7 mouse cellular contexts compared by ENCODE assay signal in the genomic region with DNA sequence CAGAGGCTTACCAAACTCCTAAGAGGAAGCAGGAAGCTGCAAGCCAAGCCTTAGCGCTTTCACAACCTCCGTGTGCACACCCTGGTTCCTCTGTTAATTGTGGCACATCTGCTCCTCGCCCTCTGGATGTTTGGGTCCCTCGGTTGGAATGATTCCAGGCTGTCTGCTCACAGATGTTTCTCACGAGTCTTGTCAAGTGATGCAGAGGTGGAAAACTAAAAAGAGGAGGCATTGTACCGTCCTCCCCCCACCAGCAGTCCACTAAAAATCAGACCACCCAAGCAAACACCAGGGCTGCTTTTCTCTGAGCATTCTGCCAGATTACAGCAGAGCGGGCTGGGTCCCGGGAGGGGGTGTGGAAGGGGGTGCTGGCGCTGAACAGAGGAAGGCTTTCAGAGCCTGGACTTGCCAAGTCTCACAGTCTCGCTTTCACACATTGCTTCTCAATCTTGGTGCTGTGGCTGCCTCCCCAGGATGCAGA. TPM values are rescaled to one million over a fixed set of nuclear protein-coding genes. Genes with fewer than 3 reads are reported as not detected.
DNase-seq lines count a peak whose midpoint lies in the region; ATAC-seq and TF ChIP-seq lines count a peak whose summit lies in the region.

No protein-coding gene starts in this region.

- TF ChIP-seq CTCF in heart, adult 2 months (IDR thresholded peaks at IDR 0.05) = no peak
- TF ChIP-seq CTCF in kidney, postnatal 0 days (IDR thresholded peaks at IDR 0.05; ENCODE audit: low read depth) = no peak

- peaks cover 12% of the 10 kb centered on the region for H3K4me1 ChIP-seq in midbrain, embryonic 14.5 days (ENCODE audit: control insufficient read depth, insufficient read depth, low read length)
- peaks cover 8% of the 10 kb centered on the region for H3K4me1 ChIP-seq in midbrain, embryonic 11.5 days (ENCODE audit: control insufficient read depth, insufficient read depth, low read length)
- H3K4me1 ChIP-seq in heart, adult 2 months (ENCODE audit: control insufficient read depth, insufficient read depth, low read length) = peaks cover 18% of the 10 kb centered on the region
- H3K4me1 ChIP-seq in kidney, postnatal 0 days (replicated peaks; ENCODE audit: insufficient read depth, low read length) = peaks cover 34% of the 10 kb centered on the region

- TF ChIP-seq EP300 in heart, adult 2 months (IDR thresholded peaks at IDR 0.05; ENCODE audit: insufficient read depth, low read depth, low read length) = no peak

- H3K9ac ChIP-seq in midbrain, embryonic 14.5 days (replicated peaks; ENCODE audit: low read length) = no peak overlapping the region; the same call in 1 of the 2 replicates
- H3K9ac ChIP-seq in midbrain, embryonic 11.5 days (ENCODE audit: low read length) = no peak overlapping the region
- H3K9ac ChIP-seq in heart, adult 2 months (ENCODE audit: low read depth, low read length) = no peak overlapping the region
- no peak overlapping the region for H3K9ac ChIP-seq in kidney, postnatal 0 days (ENCODE audit: low read depth, low read length)

- WGBS in midbrain, embryonic 14.5 days = 57% methylated on average over 10 of the region's 10 CpGs
- 70% methylated on average over 10 of the region's 10 CpGs for WGBS in midbrain, embryonic 11.5 days
- WGBS in heart, adult 2 months = 17% methylated on average over 10 of the region's 10 CpGs
- WGBS in kidney, postnatal 0 days = 26% methylated on average over 10 of the region's 10 CpGs

- TF ChIP-seq POLR2A in heart, adult 2 months (IDR thresholded peaks at IDR 0.05; ENCODE audit: insufficient read depth, low read depth, low read length) = no peak

- H3K4me3 ChIP-seq in midbrain, embryonic 14.5 days (replicated peaks; ENCODE audit: low read depth, low read length) = no peak overlapping the region
- no peak overlapping the region for H3K4me3 ChIP-seq in midbrain, embryonic 11.5 days (ENCODE audit: low read depth, low read length)
- H3K4me3 ChIP-seq in heart, adult 2 months = no peak overlapping the region
- no peak overlapping the region for H3K4me3 ChIP-seq in kidney, postnatal 0 days (replicated peaks; ENCODE audit: low read depth, low read length)

- H3K27me3 ChIP-seq in midbrain, embryonic 14.5 days (ENCODE audit: control insufficient read depth, insufficient read depth, low read length) = no peaks in the 10 kb centered on the region
- H3K27me3 ChIP-seq in midbrain, embryonic 11.5 days (ENCODE audit: control insufficient read depth, insufficient read depth, low read length) = no peaks in the 10 kb centered on the region
- H3K27me3 ChIP-seq in heart, adult 2 months (ENCODE audit: control insufficient read depth, insufficient read depth, low read length) = no peaks in the 10 kb centered on the region
- no peaks in the 10 kb centered on the region for H3K27me3 ChIP-seq in kidney, postnatal 0 days (ENCODE audit: insufficient read depth, low read length)

- peaks cover 29% of the 10 kb centered on the region for H3K36me3 ChIP-seq in midbrain, embryonic 14.5 days (ENCODE audit: control insufficient read depth, insufficient read depth, low read length)
- peaks cover 8% of the 10 kb centered on the region; the same call in 1 of the 2 replicates for H3K36me3 ChIP-seq in midbrain, embryonic 11.5 days (ENCODE audit: control insufficient read depth, insufficient read depth, low read length)
- H3K36me3 ChIP-seq in heart, adult 2 months (ENCODE audit: control insufficient read depth, insufficient read depth, low read length) = peaks cover 2% of the 10 kb centered on the region
- 0 out of 2 replicates have a peak, but pooled peaks cover 13% of the 10 kb centered on the region for H3K36me3 ChIP-seq in kidney, postnatal 0 days (ENCODE audit: insufficient read depth, low read length)

- no peaks in the 10 kb centered on the region for H3K9me3 ChIP-seq in midbrain, embryonic 14.5 days (ENCODE audit: control insufficient read depth, low read length)
- H3K9me3 ChIP-seq in midbrain, embryonic 11.5 days (ENCODE audit: control insufficient read depth, low read length) = no peaks in the 10 kb centered on the region
- no peaks in the 10 kb centered on the region for H3K9me3 ChIP-seq in kidney, postnatal 0 days (replicated peaks; ENCODE audit: low read length)

- peaks cover 2% of the 10 kb centered on the region; the same call in 1 of the 2 replicates for H3K79me2 ChIP-seq in heart, adult 2 months (replicated peaks; ENCODE audit: control insufficient read depth, insufficient read depth, low read length)

- intact Hi-C loops in heart, adult 2 months (cut with DNase I) = no loop called here

- ATAC-seq in midbrain, embryonic 14.5 days (ENCODE audit: low FRiP score, low TSS enrichment) = no peak
- no peak for ATAC-seq in midbrain, embryonic 11.5 days (ENCODE audit: low FRiP score)
- ATAC-seq in kidney, postnatal 0 days (replicated peaks; ENCODE audit: low FRiP score, low read depth) = no peak

- DNase-seq in midbrain, embryonic 14.5 days = peak; percentile 33
- no peak for DNase-seq in midbrain, embryonic 11.5 days (ENCODE audit: low spot score, missing footprints)
- peak; percentile 46 to 64 for DNase-seq in heart, adult 2 months
- DNase-seq in kidney, postnatal 0 days (ENCODE audit: low spot score) = peak; percentile 28
- DNase-seq in lung, postnatal 10 days = peak; percentile 60
- peak; percentile 48 to 59 for DNase-seq in right cerebral cortex, postnatal 36 days (ENCODE audit: low spot score in 2 of 2)
- DNase-seq in thymus, postnatal 36 days = no peak

- H3K4me2 ChIP-seq in midbrain, embryonic 14.5 days (ENCODE audit: low read length) = no peak overlapping the region
- H3K4me2 ChIP-seq in midbrain, embryonic 11.5 days = no peak overlapping the region
- no peak overlapping the region for H3K4me2 ChIP-seq in kidney, postnatal 0 days (ENCODE audit: low read length)

- peak overlapping the region; percentile 26; the same call in 1 of the 2 replicates for H3K27ac ChIP-seq in midbrain, embryonic 14.5 days (replicated peaks; ENCODE audit: low read depth, low read length)
- no peak overlapping the region for H3K27ac ChIP-seq in midbrain, embryonic 11.5 days (ENCODE audit: low read depth, low read length)
- peak overlapping the region; percentile 1; the same call in 1 of the 2 replicates for H3K27ac ChIP-seq in heart, adult 2 months
- peak overlapping the region; percentile 70 for H3K27ac ChIP-seq in kidney, postnatal 0 days

RNA-seq across cellular contexts. Expression of a gene that starts 5.0 kb away (rescaled TPM):
- polyA plus RNA-seq in midbrain, embryonic 14.5 days (2014; fragmentation: Nextera tagmentation; extraction: Ambion mirVana) = 48.2 TPM in 2 replicates
- 58.2 and 62.6 TPM in 2 replicates for polyA plus RNA-seq in midbrain, embryonic 11.5 days (2014; fragmentation: Nextera tagmentation; extraction: Ambion mirVana)
- 10 to 100 TPM; 25.7 to 26.7 TPM for total RNA-seq in heart, adult 2 months (2021)
- polyA plus RNA-seq in heart, adult 2 months (2012; rRNA removed) = 43.9 and 54.8 TPM in 2 replicates
- polyA plus RNA-seq in kidney, postnatal 0 days (2015; fragmentation: Nextera tagmentation; extraction: Ambion mirVana) = 100 and 104 TPM in 2 replicates

RNA-seq across cellular contexts. Expression of a gene that starts 13.2 kb away (rescaled TPM):
- 53.5 and 56.5 TPM in 2 replicates for polyA plus RNA-seq in midbrain, embryonic 14.5 days (2014; fragmentation: Nextera tagmentation; extraction: Ambion mirVana)
- polyA plus RNA-seq in midbrain, embryonic 11.5 days (2014; fragmentation: Nextera tagmentation; extraction: Ambion mirVana) = 49.8 and 54.0 TPM in 2 replicates
- total RNA-seq in heart, adult 2 months (2021) = 100 to 1,000 TPM; 119 to 132 TPM
- 146 and 266 TPM in 2 replicates for polyA plus RNA-seq in heart, adult 2 months (2012; rRNA removed)
- polyA plus RNA-seq in kidney, postnatal 0 days (2015; fragmentation: Nextera tagmentation; extraction: Ambion mirVana) = 34.5 and 35.9 TPM in 2 replicates

RNA-seq across cellular contexts. Expression of a gene that starts 23.5 kb away (rescaled TPM):
- polyA plus RNA-seq in midbrain, embryonic 14.5 days (2014; fragmentation: Nextera tagmentation; extraction: Ambion mirVana) = 12.5 and 20.4 TPM in 2 replicates
- 7.3 and 8.1 TPM in 2 replicates for polyA plus RNA-seq in midbrain, embryonic 11.5 days (2014; fragmentation: Nextera tagmentation; extraction: Ambion mirVana)
- 1 to 10 TPM; 5.7 to 6.7 TPM for total RNA-seq in heart, adult 2 months (2021)
- polyA plus RNA-seq in heart, adult 2 months (2012; rRNA removed) = 19.1 and 23.3 TPM in 2 replicates
- 8.0 and 8.4 TPM in 2 replicates for polyA plus RNA-seq in kidney, postnatal 0 days (2015; fragmentation: Nextera tagmentation; extraction: Ambion mirVana)

RNA-seq across cellular contexts. Expression of a gene that starts 28.5 kb away (rescaled TPM):
- 23.8 and 24.1 TPM in 2 replicates for polyA plus RNA-seq in midbrain, embryonic 14.5 days (2014; fragmentation: Nextera tagmentation; extraction: Ambion mirVana)
- 16.0 and 16.1 TPM in 2 replicates for polyA plus RNA-seq in midbrain, embryonic 11.5 days (2014; fragmentation: Nextera tagmentation; extraction: Ambion mirVana)
- total RNA-seq in heart, adult 2 months (2021) = 1 to 10 TPM; 8.1 to 8.3 TPM
- polyA plus RNA-seq in heart, adult 2 months (2012; rRNA removed) = 3.1 and 4.7 TPM in 2 replicates
- 13.6 and 15.1 TPM in 2 replicates for polyA plus RNA-seq in kidney, postnatal 0 days (2015; fragmentation: Nextera tagmentation; extraction: Ambion mirVana)

RNA-seq across cellular contexts. Expression of a gene that starts 40.3 kb away (rescaled TPM):
- polyA plus RNA-seq in midbrain, embryonic 14.5 days (2014; fragmentation: Nextera tagmentation; extraction: Ambion mirVana) = 0.74 and 0.96 TPM in 2 replicates
- 3.0 and 3.1 TPM in 2 replicates for polyA plus RNA-seq in midbrain, embryonic 11.5 days (2014; fragmentation: Nextera tagmentation; extraction: Ambion mirVana)
- total RNA-seq in heart, adult 2 months (2021) = not detected
- polyA plus RNA-seq in heart, adult 2 months (2012; rRNA removed) = not detected in 2 replicates
- polyA plus RNA-seq in kidney, postnatal 0 days (2015; fragmentation: Nextera tagmentation; extraction: Ambion mirVana) = 0.04 TPM in 1 of 2 replicates, not detected in the other

Comparison
In these comparisons a context has a peak if more than half of its experiments do, and no peak if none do; other contexts are left out.
1. DNase-seq: peak in midbrain, embryonic 14.5 days (single experiment), heart, adult 2 months (2 of 2), kidney, postnatal 0 days (single experiment), lung, postnatal 10 days (single experiment) and right cerebral cortex, postnatal 36 days (2 of 2); none in midbrain, embryonic 11.5 days (single experiment) and thymus, postnatal 36 days (0 of 2).